Mouse (Mus musculus) hindbrain, embryonic 11.5 days (tissue): ENCODE measurements around the gene Tnfrsf12a. TPM values are rescaled to one million over a fixed set of nuclear protein-coding genes. Genes with fewer than 3 reads are reported as not detected.

ENCODE experiments used
- ATAC-seq: fragments of 200-750 bp; cut with Nextera tagmentation; 2 replicates; pipeline ENCODE4 v1.8.0; 2017; ENCODE audit warnings: mild to moderate bottlenecking, moderate TSS enrichment, moderate library complexity; ENCODE audit not compliant: low FRiP score
- DNase-seq: peaks from one replicate; pipeline ENCODE4 v3.0.0-alpha.2; 2015; ENCODE audit warnings: low spot score
- H3K27ac ChIP-seq: fragments of 300-500 bp; sonication (generic); 2 replicates; pipeline ENCODE4 v1.5.1; 2014; ENCODE audit warnings: mild to moderate bottlenecking, low read depth, low read length
- H3K27me3 ChIP-seq: fragments of 300-500 bp; sonication (generic); 2 replicates; pipeline ENCODE4 v1.6.1; 2014; ENCODE audit warnings: mild to moderate bottlenecking, low read length, moderate library complexity, mixed read lengths; ENCODE audit not compliant: control insufficient read depth, insufficient read depth
- H3K36me3 ChIP-seq: fragments of 300-500 bp; sonication (generic); 2 replicates; pipeline ENCODE4 v1.6.1; 2014; ENCODE audit warnings: mild to moderate bottlenecking, low read length, moderate library complexity, mixed read lengths; ENCODE audit not compliant: control insufficient read depth, insufficient read depth
- H3K4me1 ChIP-seq: fragments of 300-500 bp; sonication (generic); replicated peaks from 2 replicates; pipeline ENCODE4 v1.6.1; 2014; ENCODE audit warnings: low read length, mixed read lengths; ENCODE audit not compliant: control insufficient read depth, insufficient read depth
- H3K4me2 ChIP-seq: fragments of 300-500 bp; sonication (generic); replicated peaks from 2 replicates; pipeline ENCODE4 v1.6.1; 2014; ENCODE audit warnings: mild to moderate bottlenecking, low read depth, low read length
- H3K4me3 ChIP-seq: fragments of 300-500 bp; sonication (generic); 2 replicates; pipeline ENCODE4 v1.5.1; 2014; ENCODE audit warnings: low read depth, low read length
- H3K9ac ChIP-seq: fragments of 300-500 bp; sonication (generic); 2 replicates; pipeline ENCODE4 v1.6.1; 2014; ENCODE audit warnings: low read depth, low read length
- H3K9me3 ChIP-seq: fragments of 300-500 bp; sonication (generic); 2 replicates; pipeline ENCODE4 v1.6.1; 2016; ENCODE audit warnings: low read length; ENCODE audit not compliant: control insufficient read depth
- WGBS: fragments of 180-500 bp; shearing (Covaris S2); extraction: QIAGEN DNeasy Blood & Tissue Kit; methylation state at CpG from one replicate; pipeline ENCODE4 v1.1.7; 2014; 5-methylcytosine and 5-hydroxymethylcytosine counted together
- polyA plus RNA-seq: library from polyadenylated mRNA; unstranded; fragments of >200 nt; fragmentation: Nextera tagmentation; extraction: Ambion mirVana; gene quantifications from 2 replicates; pipeline ENCODE4 v1.2.1, GENCODE M21; 2014

The Tnfrsf12a gene
- polyA plus RNA-seq, 1 experiment from 2014 or later, result 1.2 TPM

DNA sequence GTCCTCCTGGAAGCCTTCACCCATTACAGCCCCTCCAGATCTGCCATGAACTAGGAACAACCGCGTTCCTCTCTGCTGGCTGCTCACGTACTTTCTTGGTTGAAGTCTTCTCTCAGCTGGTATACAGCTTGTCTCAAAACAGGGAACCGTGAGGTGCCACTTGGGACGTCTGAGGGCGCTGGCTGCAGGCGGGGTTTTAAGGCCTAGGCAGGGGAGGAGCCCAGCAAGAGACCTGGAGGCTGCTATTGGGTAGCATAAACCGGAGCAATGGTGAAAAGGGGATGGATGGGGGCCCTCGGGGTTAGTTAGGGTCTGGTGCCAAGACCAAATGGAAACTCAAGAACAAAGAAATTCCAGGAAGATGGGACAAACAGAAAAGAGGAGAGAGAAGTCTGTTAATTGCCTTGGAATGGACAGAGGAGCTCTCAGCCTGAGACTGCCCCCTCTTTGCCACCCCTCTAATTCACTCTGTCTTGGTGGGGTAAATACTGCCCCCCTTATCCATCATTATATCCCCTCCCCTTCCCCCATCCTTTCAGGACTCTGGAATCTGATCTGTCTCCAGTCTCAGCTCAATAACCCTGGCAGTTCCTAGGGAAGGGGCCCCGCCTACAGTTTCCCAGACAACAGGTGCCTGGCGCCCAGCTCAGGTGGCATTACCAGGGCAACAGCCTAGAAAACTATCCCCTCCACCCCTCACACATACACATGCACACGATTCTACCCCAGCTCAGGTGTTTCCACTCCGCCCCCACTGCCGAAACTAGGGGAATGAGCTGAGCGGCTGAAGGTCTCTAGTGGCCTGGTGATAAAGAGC, 6.8 kb upstream of the Tnfrsf12a start, which contains the start of gene Cldn9:
TSS of gene Cldn9 (minus strand) at position 171 of the 817 bp plus-strand sequence.
- no peak within 1 kb of the TSS for H3K4me3 ChIP-seq
- ATAC-seq (peak; percentile 76), DNase-seq (no peak)
- WGBS, result 14% methylated on average over 15 of the region's 15 CpGs
- peaks cover 5% of the 10 kb centered on the region; the same call in 1 of the 2 replicates for H3K4me1 ChIP-seq
- H3K27ac ChIP-seq, result no peak within 1 kb of the TSS
- peaks cover 48% of the 10 kb centered on the region for H3K27me3 ChIP-seq
- no peaks in the 10 kb centered on the region for H3K9me3 ChIP-seq
- H3K9ac ChIP-seq, result no peak within 1 kb of the TSS
- no peaks in the 10 kb centered on the region for H3K36me3 ChIP-seq
- H3K4me2 ChIP-seq, result no peak within 1 kb of the TSS

DNA sequence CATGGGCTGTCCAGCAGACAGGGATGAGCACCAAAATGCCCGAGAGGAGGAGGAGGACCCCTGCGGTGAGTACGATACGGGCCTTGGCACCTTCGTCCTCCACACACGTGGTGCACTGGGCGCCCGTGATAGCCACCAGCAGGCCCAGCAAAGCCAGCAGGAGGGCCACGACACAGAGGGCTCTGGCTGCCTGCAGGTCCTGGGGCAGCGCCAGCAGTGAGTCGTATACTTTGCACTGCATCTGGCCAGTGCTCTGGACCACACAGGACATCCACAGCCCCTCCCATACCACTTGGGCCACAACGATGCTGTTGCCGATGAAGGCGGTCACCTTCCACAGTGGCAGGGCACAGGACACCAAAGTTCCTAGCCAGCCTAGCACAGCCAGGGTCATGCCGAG, 6.0 kb upstream of the Tnfrsf12a start:
- ATAC-seq (0 out of 2 replicates have a peak, but pooled peaks have one; percentile 33), DNase-seq (no peak)
- H3K27ac ChIP-seq, result no peak overlapping the region
- peaks cover 57% of the 10 kb centered on the region for H3K27me3 ChIP-seq
- H3K4me2 ChIP-seq, result no peak overlapping the region
- peaks cover 5% of the 10 kb centered on the region; the same call in 1 of the 2 replicates for H3K4me1 ChIP-seq
- H3K4me3 ChIP-seq, result no peak overlapping the region
- H3K36me3 ChIP-seq, result no peaks in the 10 kb centered on the region
- 21% methylated on average over 15 of the region's 15 CpGs for whole genome bisulfite sequencing
- no peaks in the 10 kb centered on the region for H3K9me3 ChIP-seq
- H3K9ac ChIP-seq, result no peak overlapping the region

DNA sequence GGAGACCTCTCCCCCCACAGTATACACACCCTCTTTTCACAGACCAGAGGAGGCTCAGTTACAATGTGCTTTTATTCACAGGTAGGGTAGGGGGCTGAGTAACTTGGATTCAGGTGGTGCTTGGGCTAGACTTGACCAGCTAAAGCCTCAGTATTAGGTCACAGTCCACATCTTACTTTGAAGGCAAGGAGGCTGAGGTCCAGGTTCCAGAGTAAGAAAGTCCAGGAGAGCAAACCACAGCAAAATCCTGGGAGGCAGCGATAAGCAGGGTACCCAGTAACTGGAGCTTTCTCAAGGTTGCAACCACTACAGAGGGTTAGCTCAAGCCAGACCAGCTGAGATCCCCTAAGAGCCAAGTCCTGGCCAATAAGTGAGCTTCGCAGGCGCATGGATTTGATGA, 5.3 kb upstream of the Tnfrsf12a start:
- H3K36me3 ChIP-seq, result no peaks in the 10 kb centered on the region
- 50% methylated on average over 3 of the region's 3 CpGs for WGBS
- H3K4me3 ChIP-seq, result no peak overlapping the region
- H3K27ac ChIP-seq, result no peak overlapping the region
- H3K4me1 ChIP-seq, result peaks cover 5% of the 10 kb centered on the region; the same call in 1 of the 2 replicates
- H3K27me3 ChIP-seq, result peaks cover 63% of the 10 kb centered on the region
- no peak overlapping the region for H3K9ac ChIP-seq
- H3K4me2 ChIP-seq, result no peak overlapping the region
- ATAC-seq (no peak), DNase-seq (no peak)
- no peaks in the 10 kb centered on the region for H3K9me3 ChIP-seq

DNA sequence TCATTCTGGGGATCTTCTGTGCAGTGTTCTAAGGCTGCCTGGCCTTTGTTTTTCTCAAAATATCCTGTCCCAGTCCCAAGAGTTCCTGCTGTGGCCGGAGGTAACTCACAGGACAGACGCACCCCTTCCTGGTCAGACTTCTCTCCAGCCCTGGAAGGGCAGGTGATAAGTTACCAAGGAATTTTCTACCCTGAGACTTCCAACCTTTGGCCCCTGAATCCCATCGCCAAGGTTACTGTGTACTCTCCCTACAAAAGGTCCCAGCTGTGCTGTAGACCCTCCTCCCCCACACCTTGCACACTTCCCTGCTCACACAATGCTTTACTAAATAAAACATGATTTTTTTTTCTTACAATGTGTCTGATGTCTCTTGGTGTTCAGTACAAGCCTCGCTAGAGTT, 4.8 kb upstream of the Tnfrsf12a start:
- H3K4me3 ChIP-seq, result no peak overlapping the region
- peaks cover 5% of the 10 kb centered on the region; the same call in 1 of the 2 replicates for H3K4me1 ChIP-seq
- H3K27ac ChIP-seq, result no peak overlapping the region
- no peaks in the 10 kb centered on the region for H3K9me3 ChIP-seq
- WGBS, result 65% methylated on average over 4 of the region's 4 CpGs
- ATAC-seq (no peak), DNase-seq (no peak)
- H3K27me3 ChIP-seq, result peaks cover 64% of the 10 kb centered on the region
- no peaks in the 10 kb centered on the region for H3K36me3 ChIP-seq
- no peak overlapping the region for H3K9ac ChIP-seq
- no peak overlapping the region for H3K4me2 ChIP-seq

DNA sequence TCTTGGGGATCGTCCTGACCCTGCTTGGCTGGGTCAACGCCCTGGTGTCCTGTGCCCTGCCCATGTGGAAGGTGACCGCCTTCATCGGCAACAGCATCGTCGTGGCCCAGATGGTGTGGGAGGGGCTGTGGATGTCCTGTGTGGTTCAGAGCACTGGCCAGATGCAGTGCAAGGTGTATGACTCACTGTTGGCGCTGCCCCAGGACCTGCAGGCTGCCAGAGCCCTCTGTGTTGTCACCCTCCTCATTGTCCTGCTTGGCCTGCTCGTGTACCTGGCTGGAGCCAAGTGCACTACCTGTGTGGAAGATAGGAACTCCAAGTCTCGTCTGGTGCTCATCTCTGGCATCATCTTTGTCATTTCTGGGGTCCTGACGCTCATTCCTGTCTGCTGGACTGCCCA, 3.8 kb upstream of the Tnfrsf12a start:
- WGBS, result 79% methylated on average over 10 of the region's 10 CpGs
- H3K4me3 ChIP-seq, result no peak overlapping the region

DNA sequence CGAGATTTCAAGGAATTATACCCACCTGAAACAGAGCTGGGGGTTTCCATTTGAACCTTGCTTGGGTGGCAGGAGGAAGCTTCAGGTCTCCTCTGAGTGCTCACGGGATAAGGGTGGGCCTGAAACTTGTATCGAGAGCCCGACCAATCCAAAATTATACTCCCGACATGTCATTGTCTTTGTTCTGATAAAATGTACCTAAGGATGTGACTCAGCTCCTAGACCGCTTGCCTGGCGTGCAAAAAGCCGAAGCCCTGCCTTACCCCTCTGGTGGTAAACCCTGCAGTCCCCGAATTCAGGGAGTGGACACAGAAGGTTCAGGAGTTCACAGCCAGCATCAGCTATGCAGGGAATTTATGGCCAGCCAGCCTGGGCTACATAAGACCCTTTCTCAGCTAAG, 3.1 kb upstream of the Tnfrsf12a start:
- no peak for DNase-seq
- no peak for ATAC-seq
- H3K9me3 ChIP-seq, result no peaks in the 10 kb centered on the region
- H3K4me2 ChIP-seq, result no peak overlapping the region
- peaks cover 78% of the 10 kb centered on the region for H3K27me3 ChIP-seq
- H3K36me3 ChIP-seq, result no peaks in the 10 kb centered on the region
- WGBS, result 77% methylated on average over 9 of the region's 9 CpGs
- no peak overlapping the region for H3K4me3 ChIP-seq
- H3K4me1 ChIP-seq, result peaks cover 12% of the 10 kb centered on the region
- no peak overlapping the region for H3K27ac ChIP-seq
- no peak overlapping the region for H3K9ac ChIP-seq

More for the DNA sequence above, 3.8 kb upstream of the Tnfrsf12a start:
- ATAC-seq (no peak), DNase-seq (no peak)
- Histone ChIP-seq H3K4me1 (peaks cover 12% of the 10 kb centered on the region), H3K4me2 (no peak overlapping the region), H3K9ac (no peak overlapping the region), H3K36me3 (no peaks in the 10 kb centered on the region), H3K27ac (no peak overlapping the region), H3K9me3 (no peaks in the 10 kb centered on the region), H3K27me3 (peaks cover 71% of the 10 kb centered on the region)

DNA sequence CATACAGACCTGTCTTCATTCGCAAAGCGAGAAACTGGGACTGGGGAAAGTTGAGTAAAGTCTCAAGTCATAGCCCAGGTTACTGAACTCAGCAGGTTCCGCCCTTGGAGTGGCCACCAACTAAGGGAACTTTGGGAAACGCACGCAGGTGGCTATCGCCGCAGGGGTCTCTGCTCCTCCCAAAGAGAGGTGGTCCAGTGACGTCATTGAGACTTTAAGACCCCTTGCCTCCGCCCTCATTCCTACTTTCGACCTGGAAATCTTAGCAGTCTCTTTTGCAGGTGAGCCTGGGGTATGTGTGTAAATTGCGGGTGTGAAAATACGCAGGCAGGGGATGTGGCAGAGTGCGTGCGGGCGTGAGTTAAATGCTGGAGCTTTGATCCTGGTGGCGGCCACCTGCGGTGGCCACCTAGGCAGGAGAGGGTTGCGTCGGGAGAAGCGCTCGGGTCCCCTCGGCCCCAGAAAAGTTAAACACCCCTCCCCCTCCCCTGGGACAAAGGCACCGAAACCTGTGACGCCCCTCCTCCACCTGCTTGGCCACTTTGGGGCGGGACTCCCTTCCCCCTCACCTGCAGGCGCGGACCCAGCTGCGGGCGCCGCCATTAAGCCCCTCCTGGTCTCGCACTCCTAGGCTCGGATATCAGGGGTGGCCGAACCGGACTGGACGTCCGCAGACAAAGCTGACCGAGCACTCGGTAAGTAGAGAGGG, 2.0 kb upstream of the Tnfrsf12a start, which contains the start of gene Cldn6:
TSS of gene Cldn6 (plus strand) at position 123 of the 709 bp plus-strand sequence.
- no peaks in the 10 kb centered on the region for H3K36me3 ChIP-seq
- ATAC-seq, result no peak
- H3K9me3 ChIP-seq, result no peaks in the 10 kb centered on the region
- no peak for DNase-seq
- no peak within 1 kb of the TSS for H3K9ac ChIP-seq
- H3K27ac ChIP-seq, result no peak within 1 kb of the TSS
- no peak within 1 kb of the TSS for H3K4me2 ChIP-seq
- H3K4me1 ChIP-seq, result peaks cover 10% of the 10 kb centered on the region
- no peak within 1 kb of the TSS for H3K4me3 ChIP-seq
- H3K27me3 ChIP-seq, result peaks cover 79% of the 10 kb centered on the region
- 3% methylated on average over 38 of the region's 38 CpGs for WGBS

DNA sequence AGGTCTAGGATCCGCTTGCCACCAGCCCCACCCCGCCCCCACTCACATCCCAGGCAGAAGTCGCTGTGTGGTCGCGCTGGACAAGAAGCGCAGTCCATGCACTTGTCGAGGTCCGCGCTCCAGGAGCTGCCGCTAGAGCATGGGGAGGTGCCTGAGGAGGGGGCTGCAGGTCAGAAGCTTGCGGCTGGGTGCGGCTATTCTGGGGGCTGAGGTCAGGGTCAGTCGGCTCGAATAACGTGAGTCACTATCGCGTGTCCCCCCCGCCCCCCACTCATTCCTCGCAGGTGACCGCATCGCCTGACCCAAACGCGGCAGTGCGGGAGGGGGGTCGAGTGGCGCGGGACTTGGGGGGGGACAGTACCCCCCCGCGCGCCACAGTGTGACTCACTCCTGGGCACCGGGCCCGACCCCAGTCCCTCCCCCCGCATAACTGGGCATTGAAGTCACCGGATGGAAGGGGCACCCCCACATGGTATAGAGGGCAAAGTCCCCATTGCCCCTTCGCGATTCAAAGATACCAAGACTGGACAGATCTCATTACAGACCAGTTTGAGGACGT, 716 bp downstream of the Tnfrsf12a start:
- H3K9me3 ChIP-seq, result no peaks in the 10 kb centered on the region
- H3K9ac ChIP-seq, result peak overlapping the region; percentile 40; the same call in 1 of the 2 replicates
- peaks cover 57% of the 10 kb centered on the region for H3K27me3 ChIP-seq
- peak overlapping the region; percentile 45 for H3K4me3 ChIP-seq
- H3K27ac ChIP-seq, result no peak overlapping the region
- DNase-seq (peak; percentile 57), ATAC-seq (no peak)
- WGBS, result under 1% methylated on average over 34 of the region's 37 CpGs
- H3K4me1 ChIP-seq, result peaks cover 11% of the 10 kb centered on the region
- H3K4me2 ChIP-seq, result peak overlapping the region; percentile 92
- H3K36me3 ChIP-seq, result no peaks in the 10 kb centered on the region
